Mouse (Mus musculus) kidney, adult 8-10 months (tissue): ENCODE data around the gene Ebpl.

Source experiments
- DNase-seq, 2 experiments: peaks; one replicate each; pipeline ENCODE4 v3.0.0; 2022

Gene Ebpl

GRCm38 (mm10) chr14:61360131-61360980 lies at the start of gene Ebpl:
TSS of gene Ebpl (minus strand) at chr14:61360439.
- DNase-seq, result peak; percentile 91 to 92

GRCm38 (mm10) chr14:61410020-61410419 lies 49.8 kb upstream of the Ebpl start:
- DNase-seq, result no peak

GRCm38 (mm10) chr14:61407055-61407454 lies 46.8 kb upstream of the Ebpl start:
- DNase-seq, result no peak

- no peak for DNase-seq
These were observed 45.5 kb upstream of the Ebpl start for GRCm38 (mm10) chr14:61405761-61406160.

- no peak for DNase-seq
These were observed 44.7 kb upstream of the Ebpl start for GRCm38 (mm10) chr14:61404941-61405340.

GRCm38 (mm10) chr14:61394745-61395144 lies 34.5 kb upstream of the Ebpl start:
- no peak for DNase-seq

GRCm38 (mm10) chr14:61390586-61390985 lies 30.3 kb upstream of the Ebpl start:
- DNase-seq, result no peak

- no peak for DNase-seq
These were observed 7.1 kb upstream of the Ebpl start for GRCm38 (mm10) chr14:61367290-61367689.

GRCm38 (mm10) chr14:61364656-61365055 lies 4.4 kb upstream of the Ebpl start:
- DNase-seq, result no peak

- DNase-seq, result no peak
These were observed 3.5 kb upstream of the Ebpl start for GRCm38 (mm10) chr14:61363734-61364133.

GRCm38 (mm10) chr14:61362268-61362667 lies 2.0 kb upstream of the Ebpl start:
- no peak for DNase-seq

GRCm38 (mm10) chr14:61360981-61361511 lies 807 bp upstream of the Ebpl start:
- DNase-seq, result peak in 1 of 2 experiments; percentile 31

- no peak for DNase-seq
These were observed 5.7 kb downstream of the Ebpl start for GRCm38 (mm10) chr14:61354251-61355235.

GRCm38 (mm10) chr14:61350808-61351207 lies 9.4 kb downstream of the Ebpl start:
- no peak for DNase-seq

- DNase-seq, result no peak
These were observed 10.4 kb downstream of the Ebpl start for GRCm38 (mm10) chr14:61349876-61350275.

GRCm38 (mm10) chr14:61346827-61347698 lies 13.2 kb downstream of the Ebpl start:
- no peak for DNase-seq

GRCm38 (mm10) chr14:61344590-61344989 lies 15.6 kb downstream of the Ebpl start:
- no peak for DNase-seq

GRCm38 (mm10) chr14:61339381-61339780 lies 20.9 kb downstream of the Ebpl start:
- DNase-seq, result no peak

- DNase-seq, result peak; percentile 47 to 68
These were observed 29.2 kb downstream of the Ebpl start for GRCm38 (mm10) chr14:61330996-61331561.

GRCm38 (mm10) chr14:61330591-61330990 lies 29.6 kb downstream of the Ebpl start:
- no peak for DNase-seq

- DNase-seq, result peak; percentile 31 to 48
These were observed 32.4 kb downstream of the Ebpl start for GRCm38 (mm10) chr14:61327618-61328450.
